Mouse (Mus musculus): Measurements from ENCODE around the gene Gnai3.

Gnai3 gene

DNA sequence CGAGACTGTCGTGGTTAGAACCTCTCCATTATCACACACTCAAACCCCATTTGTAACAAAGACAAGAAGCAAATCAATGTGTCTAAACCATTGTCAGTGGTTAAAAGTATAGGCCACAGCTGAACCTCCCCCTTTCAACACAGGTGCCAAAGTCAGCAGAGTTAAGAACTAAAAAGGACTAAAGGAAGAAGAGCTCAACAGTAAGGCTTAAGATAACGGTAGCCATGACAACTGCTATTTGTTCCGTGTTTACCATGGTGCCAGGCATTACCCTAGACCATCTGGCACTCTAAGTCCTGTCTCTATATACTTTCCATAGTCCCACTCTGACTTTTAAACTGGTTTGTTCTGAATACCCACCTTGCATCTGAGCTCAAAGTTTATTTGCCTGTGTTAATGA is 33.3 kb downstream of the Gnai3 start:
- CTCF ChIA-PET = no interaction called here

DNA sequence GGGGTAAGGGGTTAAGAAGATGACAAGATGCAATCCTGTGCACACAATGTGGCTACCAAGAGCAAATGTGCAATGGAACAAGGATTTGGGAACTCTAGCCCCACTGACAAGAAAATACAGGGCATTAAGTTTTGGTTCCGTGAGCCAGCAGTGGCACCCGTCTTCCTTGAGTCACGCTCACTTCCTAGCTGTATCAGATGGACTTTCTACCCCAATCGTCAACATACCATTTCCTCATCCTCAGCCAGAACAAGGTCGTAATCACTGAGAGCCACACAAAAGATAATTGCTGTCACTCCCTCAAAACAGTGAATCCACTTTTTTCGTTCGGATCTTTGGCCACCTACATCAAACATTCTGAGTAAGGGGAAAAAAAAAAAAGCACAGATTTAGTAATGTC is 33.7 kb downstream of the Gnai3 start:
- CTCF ChIA-PET = no interaction called here

DNA sequence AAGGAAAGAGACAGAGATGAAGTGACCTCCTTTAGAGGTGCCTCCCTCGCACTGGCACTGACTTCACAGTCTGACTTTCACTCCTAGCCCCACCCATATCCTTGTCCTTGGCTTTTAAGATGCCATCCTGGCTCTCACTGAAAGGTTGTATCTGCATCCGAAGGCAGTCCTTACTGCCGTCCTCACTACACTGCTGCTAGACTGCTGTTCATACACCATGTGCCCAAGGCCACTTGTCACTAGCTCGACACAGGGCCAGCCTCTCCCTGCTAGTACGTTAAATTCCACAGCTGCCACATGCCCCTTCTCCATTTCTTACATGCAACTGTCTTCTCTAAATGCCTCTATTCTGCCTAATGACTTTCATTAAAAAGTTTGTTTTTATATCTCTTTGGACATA is 34.6 kb downstream of the Gnai3 start:
- CTCF ChIA-PET = no interaction called here

DNA sequence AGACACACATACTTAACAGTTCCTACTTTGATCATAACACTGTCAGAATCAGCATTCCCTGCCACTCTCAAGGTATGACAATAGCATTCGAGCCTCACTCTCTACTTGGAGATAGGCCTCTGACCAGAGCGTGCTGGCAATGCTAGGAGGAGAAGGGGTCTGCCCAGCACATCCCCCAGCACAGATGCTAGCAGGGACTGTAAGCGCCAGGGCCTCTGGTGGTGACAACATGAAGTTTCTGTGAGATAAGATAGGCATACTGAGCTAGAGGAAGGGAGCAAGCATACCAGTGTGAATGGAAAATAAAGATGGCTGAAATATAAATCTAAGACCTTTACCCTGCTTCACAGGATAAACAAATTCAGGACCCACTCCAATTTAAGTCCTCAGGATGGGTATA is 40.7 kb downstream of the Gnai3 start:
- CTCF ChIA-PET = no interaction called here

DNA sequence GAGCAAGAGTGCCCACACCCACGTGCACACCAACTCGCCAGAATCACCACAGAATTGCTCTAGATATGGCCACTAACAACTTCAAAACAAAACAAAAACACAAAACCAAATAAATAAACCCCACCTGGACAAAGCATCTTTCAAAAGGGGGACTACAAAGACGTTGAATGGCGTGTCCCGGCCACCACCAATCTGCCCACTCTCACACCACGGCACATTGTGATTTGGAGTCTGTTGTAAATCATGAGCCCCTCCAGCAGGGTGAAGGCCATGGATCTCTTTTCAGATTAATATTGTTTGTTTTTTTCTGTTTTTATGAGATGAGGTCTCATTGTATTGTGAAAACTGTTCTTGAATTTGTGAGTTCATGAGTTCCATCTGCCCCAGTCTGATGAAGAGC is 43.9 kb downstream of the Gnai3 start:
- CTCF ChIA-PET = no interaction called here

DNA sequence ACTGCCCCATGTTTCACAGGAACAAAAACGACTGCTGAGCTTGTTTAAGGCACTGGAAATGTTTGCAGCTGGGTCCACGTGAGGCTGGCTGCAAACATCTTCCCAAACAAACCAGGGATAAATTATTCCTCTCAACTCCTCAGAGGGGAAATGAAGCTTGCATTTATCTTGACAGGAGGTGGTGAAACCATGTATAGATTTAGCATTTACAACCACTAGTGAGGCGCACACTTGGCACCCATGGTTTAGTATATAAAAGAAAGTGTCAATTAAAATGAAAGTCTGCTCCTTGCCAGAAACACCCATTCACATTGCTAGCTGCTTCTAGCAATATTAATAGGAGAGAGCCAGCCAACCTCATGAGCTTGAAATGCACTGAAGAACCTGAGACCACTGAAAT is 44.4 kb downstream of the Gnai3 start:
- CTCF ChIA-PET = no interaction called here

- CTCF ChIA-PET = no interaction called here
Measured at GRCm38 (mm10) chr3:108098316-108098715, 47.6 kb downstream of the Gnai3 start.

DNA sequence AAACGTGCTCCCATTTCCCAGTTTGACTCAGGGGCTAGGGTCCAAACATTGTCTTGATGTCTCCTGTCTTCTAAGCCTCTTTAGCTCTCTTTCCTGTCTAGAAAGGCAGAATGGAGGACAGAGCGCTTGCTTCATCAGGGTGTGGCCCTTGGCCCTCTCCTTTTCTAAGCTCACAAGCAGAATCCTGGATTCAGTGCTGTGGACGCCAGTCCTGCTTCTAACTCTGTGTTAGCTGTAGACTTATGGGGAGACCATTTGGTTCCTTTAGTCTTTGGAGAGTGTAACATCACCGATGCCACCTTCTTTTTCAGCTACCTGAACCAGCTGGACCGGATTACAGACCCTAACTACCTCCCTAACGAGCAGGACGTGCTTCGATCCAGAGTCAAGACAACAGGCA is 48.3 kb downstream of the Gnai3 start:
- CTCF ChIA-PET = no interaction called here

DNA sequence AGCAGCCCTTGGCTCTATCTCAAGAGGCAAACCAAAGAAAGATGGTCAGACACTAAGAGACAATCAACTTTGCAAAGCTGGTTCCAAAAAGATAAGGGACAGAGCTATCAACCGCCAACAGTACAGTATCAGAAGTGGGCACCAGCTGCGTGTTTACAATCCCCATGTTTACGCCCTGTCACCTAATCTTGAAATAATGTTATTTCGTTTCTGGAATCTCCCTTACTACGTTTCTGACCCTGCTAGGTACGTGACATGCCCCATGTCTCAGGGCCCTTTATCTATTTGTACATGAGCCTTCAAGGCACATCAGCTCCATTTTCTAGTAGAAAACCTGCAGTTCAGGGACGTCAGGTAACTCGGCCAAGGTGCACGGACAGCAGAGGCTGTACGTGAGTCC is 49.2 kb downstream of the Gnai3 start:
- CTCF ChIA-PET = no interaction called here

GRCm38 (mm10) chr3:108096226-108096625 is 49.7 kb downstream of the Gnai3 start:
- CTCF ChIA-PET = interaction anchor here (0.6 kb wide), 1 partner anchor 82 kb away, joined by 3 read pairs; no protein-coding TSS in a partner anchor

DNA sequence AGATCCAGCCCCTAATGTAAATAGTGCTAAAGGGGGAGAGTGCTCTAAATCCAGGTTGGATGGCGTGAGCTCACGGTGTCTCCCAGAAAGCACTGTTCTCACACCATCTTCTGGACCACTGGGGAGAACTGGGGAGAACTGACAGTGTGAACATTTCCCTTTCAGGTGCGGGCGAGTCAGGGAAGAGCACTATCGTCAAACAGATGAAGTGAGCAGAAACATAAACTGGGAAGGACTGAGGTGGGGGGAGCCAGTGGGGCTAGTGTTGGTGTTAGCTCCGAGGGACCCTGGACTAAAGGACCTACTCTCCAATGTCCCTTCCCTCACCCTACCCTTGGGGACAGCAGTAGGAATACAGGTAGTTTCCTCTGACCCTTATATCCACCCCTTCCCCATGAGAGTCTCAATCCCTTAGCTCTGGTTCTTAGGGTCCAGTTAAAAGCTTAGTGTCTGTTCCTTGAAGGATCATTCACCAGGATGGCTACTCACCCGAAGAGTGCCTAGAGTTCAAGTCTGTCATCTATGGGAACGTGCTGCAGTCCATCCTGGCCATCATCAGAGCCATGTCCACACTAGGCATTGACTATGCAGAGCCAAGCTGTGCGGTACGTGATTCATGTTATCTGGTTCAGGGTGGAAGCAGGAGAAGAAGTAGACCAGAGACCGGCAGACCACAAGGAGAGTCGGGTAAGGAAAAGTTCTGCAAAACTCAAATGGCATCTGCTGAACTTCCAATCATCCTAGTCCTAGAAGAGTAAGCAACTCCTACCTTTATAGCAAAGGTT is 50.8 kb downstream of the Gnai3 start:
- CTCF ChIA-PET = no interaction called here

DNA sequence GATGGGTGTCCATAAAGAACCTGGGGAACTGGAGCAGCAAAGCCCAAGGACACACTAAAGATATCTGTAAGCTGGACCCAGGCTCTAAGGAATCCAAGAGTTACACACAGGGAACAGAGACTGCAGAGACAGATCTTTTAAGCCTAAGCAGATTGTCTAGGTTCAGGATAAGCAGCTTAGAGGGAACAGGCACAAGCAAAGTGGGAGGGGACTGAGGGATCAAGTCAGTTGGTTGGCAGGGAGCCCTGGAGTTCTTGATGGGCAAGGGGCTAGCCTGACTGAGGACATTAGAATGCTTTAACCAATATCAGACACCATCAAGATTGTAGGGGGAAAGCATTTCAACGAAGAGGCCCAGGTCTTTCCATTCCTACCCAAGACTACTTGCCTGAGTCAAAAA is 51.8 kb downstream of the Gnai3 start:
- CTCF ChIA-PET = no interaction called here

- CTCF ChIA-PET = interaction anchor here (0.6 kb wide), 1 partner anchor 238 kb away, joined by 4 read pairs; no protein-coding TSS in a partner anchor
Measured at GRCm38 (mm10) chr3:108093306-108093705, 52.6 kb downstream of the Gnai3 start.

DNA sequence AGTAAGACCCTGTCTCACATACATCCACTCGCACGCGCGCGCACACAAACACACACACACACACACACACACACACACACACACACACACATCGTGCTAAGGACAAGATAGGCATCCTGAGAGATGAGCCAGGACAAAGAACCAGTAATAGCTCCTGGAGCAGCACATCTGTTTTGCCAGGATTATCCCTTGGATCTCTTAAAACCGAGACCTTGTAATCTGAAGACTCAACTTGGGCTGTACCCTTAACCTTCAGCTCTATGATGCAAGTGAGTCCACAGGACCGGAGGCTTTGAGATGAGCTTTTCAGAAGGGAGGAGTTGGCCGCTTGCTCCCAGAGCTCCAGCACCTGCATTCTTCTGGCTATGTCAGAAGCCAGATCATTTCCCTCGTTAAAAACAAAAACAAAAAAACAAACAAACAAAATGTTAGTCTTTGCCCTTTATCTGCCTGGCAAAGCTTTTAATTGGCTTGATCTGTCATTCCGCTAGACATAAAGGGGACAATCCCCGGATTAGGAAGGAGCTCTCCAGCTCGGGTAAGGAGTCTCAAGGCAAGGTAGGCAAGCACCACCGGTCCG is 53.3 kb downstream of the Gnai3 start, which contains the start of gene Gnat2:
Gene Gnat2, plus strand, starts transcription at position 254 of the 580 bp plus-strand sequence.
- CTCF ChIA-PET = interaction anchor here (0.6 kb wide), 1 partner anchor 238 kb away, joined by 4 read pairs; no protein-coding TSS in a partner anchor

DNA sequence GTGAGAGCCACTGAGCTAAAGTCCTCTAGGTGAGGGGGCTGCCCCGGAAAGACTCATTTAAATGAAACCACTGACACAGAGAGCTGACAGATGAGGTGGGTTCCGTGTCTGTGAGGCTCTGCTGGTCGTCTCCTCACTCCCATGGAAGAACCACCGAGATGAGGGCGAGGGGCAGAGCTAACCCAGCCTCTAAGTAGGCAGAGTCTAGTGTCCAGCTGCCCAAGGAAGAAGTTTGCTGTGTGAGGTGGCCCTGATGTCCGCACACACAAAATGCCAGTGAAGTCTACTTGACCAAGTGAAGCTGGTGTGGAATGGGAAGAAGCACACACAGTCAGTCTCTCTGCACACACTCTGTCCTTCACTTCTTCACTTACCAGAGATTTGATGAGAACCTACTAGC is 53.9 kb downstream of the Gnai3 start:
- CTCF ChIA-PET = no interaction called here

- CTCF ChIA-PET = no interaction called here
Measured at GRCm38 (mm10) chr3:108090561-108090960, 55.4 kb downstream of the Gnai3 start.

- CTCF ChIA-PET = no interaction called here
Measured at GRCm38 (mm10) chr3:108089916-108090315, 56.0 kb downstream of the Gnai3 start.

- CTCF ChIA-PET = no interaction called here
Measured at GRCm38 (mm10) chr3:108088842-108089380, 57.0 kb downstream of the Gnai3 start.

DNA sequence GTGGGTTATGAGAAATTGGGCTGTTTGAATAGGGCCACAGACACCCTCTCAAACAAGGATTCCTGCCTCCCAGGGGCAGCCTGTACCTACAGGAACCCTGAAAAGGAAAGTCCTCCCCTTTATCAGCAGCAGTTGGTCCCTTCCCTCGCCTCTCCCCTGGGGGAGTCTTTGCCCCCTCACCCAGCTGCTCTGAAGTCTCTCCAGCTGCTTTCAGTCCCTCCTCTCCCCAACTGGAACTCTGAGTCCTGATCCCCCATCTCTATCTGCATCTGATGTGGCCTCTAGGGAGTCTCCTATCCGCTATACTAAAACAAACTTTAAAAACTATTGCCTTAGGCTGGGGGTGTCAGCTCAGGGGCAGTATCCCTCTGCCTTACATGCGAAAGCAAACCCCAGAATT is 58.6 kb downstream of the Gnai3 start:
- CTCF ChIA-PET = no interaction called here

DNA sequence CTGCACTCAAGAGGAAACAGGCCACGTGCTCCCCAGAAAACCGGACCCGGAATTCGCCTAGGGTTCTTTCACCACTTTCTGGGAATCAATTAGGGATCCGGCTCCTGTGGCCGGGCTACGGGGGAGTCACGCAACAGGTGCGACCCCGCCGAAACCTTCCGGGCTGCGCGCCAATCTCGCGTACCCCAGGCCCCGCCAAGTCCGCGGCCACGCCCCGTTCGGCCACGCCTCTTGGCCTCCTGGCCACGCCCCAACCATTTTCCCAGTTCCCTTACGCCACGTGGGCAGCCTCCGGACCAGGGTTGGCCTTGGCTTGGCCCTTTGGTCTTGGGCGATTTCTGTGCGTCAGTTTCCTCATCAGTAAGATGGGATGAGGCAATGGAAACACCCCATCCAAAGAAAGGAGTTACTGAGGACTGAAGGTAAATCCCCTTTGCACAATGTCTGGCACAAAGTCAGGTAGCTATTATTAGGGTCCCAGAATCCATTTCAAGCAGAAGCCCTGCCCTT is 59.4 kb downstream of the Gnai3 start, which contains the start of gene Ampd2:
Gene Ampd2, minus strand, starts transcription at position 182 of the 510 bp plus-strand sequence.
- CTCF ChIA-PET = no interaction called here

DNA sequence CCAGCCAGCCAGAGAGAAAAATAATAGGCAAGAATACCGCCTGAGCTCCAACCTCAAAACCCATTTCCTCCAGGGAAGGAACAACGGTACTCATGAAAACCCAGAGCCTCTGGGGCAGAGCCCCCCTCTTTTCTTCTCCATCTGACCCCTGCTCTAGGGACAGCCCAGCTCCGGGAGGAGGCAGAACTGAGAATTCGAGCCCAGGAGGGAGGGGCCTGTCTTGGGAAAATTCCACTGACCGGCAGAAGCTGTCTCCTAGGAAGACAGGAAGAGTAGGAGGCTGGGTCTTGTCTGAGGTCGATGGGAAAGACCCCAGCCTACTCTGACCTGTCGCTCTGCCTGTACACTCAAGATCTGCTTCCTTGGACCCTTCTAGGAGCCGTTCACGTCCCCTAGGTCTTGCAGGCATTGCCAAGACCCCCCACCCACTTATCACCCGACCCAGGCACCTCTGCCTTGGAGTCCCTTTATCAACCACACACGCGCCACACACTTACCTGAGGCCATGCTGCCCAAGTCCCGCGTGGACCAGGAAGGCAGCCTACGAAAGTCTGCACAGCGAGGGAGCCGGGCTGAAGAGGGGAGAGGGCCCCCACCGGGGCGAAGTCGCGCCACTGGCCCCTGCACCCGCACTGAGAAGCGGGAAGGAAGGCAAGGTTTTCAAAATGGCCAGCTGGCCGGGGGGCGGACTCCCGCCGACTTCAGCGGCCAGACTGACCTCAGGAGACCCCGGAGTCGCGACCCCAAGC is 60.1 kb downstream of the Gnai3 start:
- CTCF ChIA-PET = no interaction called here

DNA sequence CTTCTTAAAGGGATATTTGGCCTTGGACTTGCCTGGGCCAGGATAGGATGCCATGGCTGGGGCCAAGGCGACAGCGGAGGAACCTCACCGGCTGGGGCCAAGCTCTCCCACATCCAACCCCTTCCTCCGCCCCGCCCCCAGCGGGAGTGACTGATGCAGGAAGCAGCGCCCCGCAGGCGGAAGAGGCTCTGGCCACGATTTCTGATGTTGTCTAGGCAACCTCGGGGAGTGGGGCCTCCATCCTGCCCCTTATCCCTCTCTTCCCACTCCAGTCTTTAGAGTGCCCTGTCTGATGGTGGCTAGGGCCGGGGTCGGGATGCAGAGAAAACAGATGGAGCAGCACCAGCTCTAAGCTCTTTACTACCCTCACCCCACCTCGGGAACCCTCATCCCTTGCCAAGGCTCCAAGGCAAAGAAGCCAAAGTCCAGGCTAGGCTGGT is 60.6 kb downstream of the Gnai3 start:
- CTCF ChIA-PET = no interaction called here
